Mouse (Mus musculus): Measurements from ENCODE around the gene Rpl23. TPM values are rescaled to one million over a fixed set of nuclear protein-coding genes. Genes with fewer than 3 reads are reported as not detected.
"Not testable (repeated sequence)": the region's sequence is repeated elsewhere in the genome, so short reads cannot be mapped to it uniquely, and the experiment has no call there.

The Rpl23 gene
- polyA plus RNA-seq, 1 experiment from 2014 or later: 314 TPM

DNA sequence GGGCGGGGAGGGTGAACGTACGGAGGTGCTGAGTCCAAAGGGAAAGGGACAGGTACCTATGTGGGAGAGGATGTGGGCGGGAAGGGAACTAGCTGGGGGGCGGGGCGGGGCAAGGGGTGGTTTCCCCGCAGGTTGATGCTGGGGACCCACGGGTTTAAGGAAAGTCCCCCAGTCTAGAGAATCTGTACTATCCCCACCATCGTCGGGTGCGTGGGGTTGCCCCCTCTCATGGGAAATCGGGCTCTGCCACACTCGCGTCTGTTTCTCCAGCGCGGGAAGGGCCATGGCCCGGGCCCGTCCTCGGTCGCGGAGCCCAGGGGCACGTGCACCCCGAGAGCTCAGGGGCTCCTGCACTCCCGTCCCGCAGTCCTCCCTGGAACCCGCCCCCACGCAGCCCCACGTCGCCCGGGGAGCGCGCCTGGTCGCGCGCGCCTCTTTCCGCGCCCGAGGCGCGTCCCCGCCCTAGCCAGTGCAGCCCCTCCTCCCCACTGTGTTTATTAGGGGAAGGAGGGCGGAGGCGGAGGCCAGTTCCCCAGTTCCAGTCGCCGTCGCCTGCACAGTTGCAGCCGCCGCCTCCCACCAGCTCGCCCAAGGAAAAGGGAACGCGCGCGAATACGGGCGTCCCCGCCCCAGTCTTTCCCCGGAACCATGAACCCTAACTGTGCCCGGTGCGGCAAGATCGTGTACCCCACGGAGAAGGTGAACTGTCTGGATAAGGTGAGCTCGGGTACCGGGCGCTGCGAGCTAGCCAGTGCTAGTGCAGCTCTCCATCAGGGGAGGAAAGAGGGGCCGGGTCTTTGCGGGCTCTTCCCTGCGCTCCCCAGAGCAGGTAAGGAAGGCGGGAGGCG lies 17.1 kb upstream of the Rpl23 start:
- no peaks in the 10 kb centered on the region for H3K27me3 ChIP-seq (replicated peaks)
- peak overlapping the region; percentile 96 for H3K4me3 ChIP-seq (replicated peaks)
- H3K9me3 ChIP-seq (replicated peaks): no peaks in the 10 kb centered on the region
- H3K27ac ChIP-seq (replicated peaks): peak overlapping the region; percentile 98
- H3K36me3 ChIP-seq: no peaks in the 10 kb centered on the region
- H3K4me2 ChIP-seq: peak overlapping the region; percentile 63
- under 1% methylated on average over 71 of the region's 71 CpGs for WGBS
- H3K9ac ChIP-seq (replicated peaks): peak overlapping the region; percentile 96
- peaks cover 46% of the 10 kb centered on the region for H3K4me1 ChIP-seq
- peak; percentile 89 for ATAC-seq (ENCODE audit: low FRiP score)

DNA sequence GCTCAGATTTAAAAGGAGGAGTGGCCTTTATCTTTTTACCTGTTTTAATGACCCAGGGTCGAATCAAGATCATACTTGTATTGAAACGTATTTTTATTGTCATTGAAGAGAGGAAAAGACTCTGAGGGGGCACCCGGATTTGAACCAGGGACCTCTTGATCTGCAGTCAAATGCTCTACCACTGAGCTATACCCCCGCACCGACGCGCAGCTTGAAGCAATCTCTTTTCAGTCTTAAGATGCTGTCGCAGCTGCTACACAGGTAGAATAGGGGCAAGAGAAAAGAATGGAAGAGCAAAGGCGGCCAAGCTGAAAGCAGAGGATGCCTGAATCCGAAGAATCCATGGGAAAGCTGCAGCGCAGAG lies 16.5 kb upstream of the Rpl23 start, which contains the start of gene Lasp1:
TSS of gene Lasp1 (plus strand) at position 219 of the 364 bp plus-strand sequence.
- H3K36me3 ChIP-seq: no peaks in the 10 kb centered on the region
- peak within 1 kb of the TSS; percentile 96 for H3K9ac ChIP-seq (replicated peaks)
- H3K27ac ChIP-seq (replicated peaks): peak within 1 kb of the TSS; percentile 98
- ATAC-seq (ENCODE audit: low FRiP score): peak; percentile 85
- H3K4me2 ChIP-seq: peak within 1 kb of the TSS; percentile 63
- peak within 1 kb of the TSS; percentile 96 for H3K4me3 ChIP-seq (replicated peaks)
- WGBS: under 1% methylated on average over 11 of the region's 11 CpGs
- peaks cover 40% of the 10 kb centered on the region for H3K4me1 ChIP-seq
- no peaks in the 10 kb centered on the region for H3K9me3 ChIP-seq (replicated peaks)
- no peaks in the 10 kb centered on the region for H3K27me3 ChIP-seq (replicated peaks)

DNA sequence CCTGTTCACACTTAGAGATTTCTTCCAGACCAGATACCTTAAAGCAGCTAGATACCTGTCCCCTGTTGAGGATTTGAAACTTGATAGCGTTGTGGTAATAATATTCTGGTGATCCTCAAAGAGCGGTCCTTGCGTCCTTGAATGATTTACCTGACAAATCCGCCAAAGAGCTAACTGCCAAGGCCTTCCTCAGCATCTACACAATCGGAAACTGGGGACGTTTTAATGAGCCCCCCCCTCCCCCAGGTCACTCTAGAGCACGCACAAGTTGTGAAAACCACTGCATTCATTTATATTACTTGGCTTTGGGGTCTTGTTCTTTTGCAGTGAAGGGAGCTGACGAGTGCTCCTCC lies 15.8 kb upstream of the Rpl23 start:
- WGBS: 37% methylated on average over 8 of the region's 8 CpGs
- H3K27me3 ChIP-seq (replicated peaks): no peaks in the 10 kb centered on the region
- H3K9ac ChIP-seq (replicated peaks): peak overlapping the region; percentile 42

DNA sequence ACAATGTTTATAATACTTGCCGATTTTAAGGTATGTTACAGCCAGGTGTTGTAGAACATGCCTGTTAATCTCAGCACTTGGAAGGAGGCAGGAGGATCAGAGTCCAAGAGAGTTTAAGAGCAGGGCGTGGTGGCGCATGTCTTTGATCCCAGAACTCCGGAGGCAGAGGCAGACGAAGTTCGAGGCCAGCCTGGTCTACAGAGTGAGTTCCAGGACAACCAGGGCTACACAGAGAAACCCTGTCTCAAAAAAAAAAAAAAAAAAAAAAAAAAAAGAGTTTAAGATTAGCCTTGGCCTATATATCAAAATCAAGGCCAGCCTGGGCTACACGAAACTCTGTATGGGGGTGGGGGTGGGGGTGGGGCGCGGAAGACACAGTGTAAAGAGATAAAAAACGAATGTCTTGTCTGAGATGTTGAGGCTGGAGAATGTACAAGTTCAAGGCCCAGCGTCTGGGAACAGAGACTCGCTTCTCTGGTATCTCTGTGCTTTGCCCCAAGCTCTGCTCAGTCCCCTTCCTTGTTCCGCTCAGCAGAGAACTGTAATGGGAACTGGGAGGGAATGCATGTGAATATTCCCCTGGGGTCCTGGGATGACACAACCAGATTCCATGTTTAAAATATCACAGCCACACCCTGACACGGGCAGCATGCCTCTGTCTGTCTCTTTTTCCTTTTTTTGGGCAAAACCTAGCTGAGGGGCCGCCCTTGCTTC lies 15.3 kb upstream of the Rpl23 start:
- 53% methylated on average over 15 of the region's 15 CpGs for WGBS
- H3K27ac ChIP-seq (replicated peaks): peak overlapping the region; percentile 98

More for the DNA sequence above, 15.8 kb upstream of the Rpl23 start:
- Histone ChIP-seq H3K4me3 (replicated peaks) (peak overlapping the region; percentile 96), H3K4me1 (peaks cover 36% of the 10 kb centered on the region), H3K4me2 (peak overlapping the region; percentile 63), H3K36me3 (no peaks in the 10 kb centered on the region), H3K9me3 (replicated peaks) (no peaks in the 10 kb centered on the region), H3K27ac (replicated peaks) (peak overlapping the region; percentile 98)
- ATAC-seq (ENCODE audit: low FRiP score): no peak

DNA sequence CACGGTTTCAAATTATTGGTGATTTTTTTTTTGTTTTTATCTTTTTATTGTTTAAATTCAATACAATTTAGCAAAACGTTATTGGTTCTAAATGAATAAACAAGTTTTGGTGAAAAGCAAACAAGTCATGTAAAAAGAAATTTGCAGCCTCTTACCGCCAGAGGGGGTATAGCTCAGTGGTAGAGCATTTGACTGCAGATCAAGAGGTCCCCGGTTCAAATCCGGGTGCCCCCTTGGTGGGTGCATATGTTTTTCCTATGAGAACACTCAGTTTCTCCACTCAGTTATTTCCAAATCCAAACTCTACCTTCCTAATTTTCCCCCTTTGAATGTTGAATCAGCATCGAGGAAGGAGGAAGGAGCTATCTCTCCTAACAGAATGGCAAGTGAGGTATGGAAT lies 14.7 kb upstream of the Rpl23 start:
- ATAC-seq (ENCODE audit: low FRiP score): no peak
- Histone ChIP-seq H3K4me1 (peaks cover 25% of the 10 kb centered on the region), H3K4me2 (peak overlapping the region; percentile 23; the same call in 1 of the 2 replicates), H3K27ac (replicated peaks) (no peak overlapping the region), H3K36me3 (no peaks in the 10 kb centered on the region), H3K9ac (replicated peaks) (no peak overlapping the region), H3K4me3 (replicated peaks) (no peak overlapping the region), H3K9me3 (replicated peaks) (no peaks in the 10 kb centered on the region), H3K27me3 (replicated peaks) (no peaks in the 10 kb centered on the region)
- WGBS: 3% methylated on average over 6 of the region's 6 CpGs

More for the DNA sequence above, 15.3 kb upstream of the Rpl23 start:
- peaks cover 31% of the 10 kb centered on the region for H3K4me1 ChIP-seq
- peak overlapping the region; percentile 63 for H3K4me2 ChIP-seq
- no peaks in the 10 kb centered on the region for H3K9me3 ChIP-seq (replicated peaks)
- no peaks in the 10 kb centered on the region for H3K27me3 ChIP-seq (replicated peaks)
- H3K9ac ChIP-seq (replicated peaks): no peak overlapping the region
- H3K36me3 ChIP-seq: no peaks in the 10 kb centered on the region
- peak overlapping the region; percentile 96 for H3K4me3 ChIP-seq (replicated peaks)
- no peak for ATAC-seq (ENCODE audit: low FRiP score)

DNA sequence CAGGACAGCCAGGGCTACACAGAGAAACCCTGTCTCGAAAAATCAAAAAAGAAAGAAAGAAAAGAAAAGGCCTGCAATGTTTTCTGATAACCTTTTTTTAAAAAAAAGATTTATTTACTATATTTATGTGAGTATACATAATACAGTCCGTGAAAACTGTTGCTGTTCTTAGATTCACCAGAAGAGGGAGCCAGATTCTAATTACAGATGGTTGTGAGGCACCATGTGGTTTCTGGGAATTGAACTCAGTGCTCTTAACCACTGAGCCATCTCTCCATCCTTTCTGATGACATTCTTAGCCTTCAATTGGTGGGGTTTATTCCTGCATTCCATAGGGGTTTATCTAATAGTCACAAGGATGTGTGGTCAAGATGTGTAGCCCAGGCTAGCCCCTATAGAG lies 10.9 kb upstream of the Rpl23 start:
- H3K36me3 ChIP-seq: no peaks in the 10 kb centered on the region
- peaks cover 6% of the 10 kb centered on the region for H3K4me1 ChIP-seq
- no peaks in the 10 kb centered on the region for H3K27me3 ChIP-seq (replicated peaks)
- no peaks in the 10 kb centered on the region for H3K9me3 ChIP-seq (replicated peaks)
- no peak overlapping the region for H3K9ac ChIP-seq (replicated peaks)
- ATAC-seq (ENCODE audit: low FRiP score): no peak
- no peak overlapping the region for H3K4me2 ChIP-seq
- no peak overlapping the region for H3K4me3 ChIP-seq (replicated peaks)
- 2% methylated on average over 2 of the region's 2 CpGs for WGBS
- H3K27ac ChIP-seq (replicated peaks): no peak overlapping the region

DNA sequence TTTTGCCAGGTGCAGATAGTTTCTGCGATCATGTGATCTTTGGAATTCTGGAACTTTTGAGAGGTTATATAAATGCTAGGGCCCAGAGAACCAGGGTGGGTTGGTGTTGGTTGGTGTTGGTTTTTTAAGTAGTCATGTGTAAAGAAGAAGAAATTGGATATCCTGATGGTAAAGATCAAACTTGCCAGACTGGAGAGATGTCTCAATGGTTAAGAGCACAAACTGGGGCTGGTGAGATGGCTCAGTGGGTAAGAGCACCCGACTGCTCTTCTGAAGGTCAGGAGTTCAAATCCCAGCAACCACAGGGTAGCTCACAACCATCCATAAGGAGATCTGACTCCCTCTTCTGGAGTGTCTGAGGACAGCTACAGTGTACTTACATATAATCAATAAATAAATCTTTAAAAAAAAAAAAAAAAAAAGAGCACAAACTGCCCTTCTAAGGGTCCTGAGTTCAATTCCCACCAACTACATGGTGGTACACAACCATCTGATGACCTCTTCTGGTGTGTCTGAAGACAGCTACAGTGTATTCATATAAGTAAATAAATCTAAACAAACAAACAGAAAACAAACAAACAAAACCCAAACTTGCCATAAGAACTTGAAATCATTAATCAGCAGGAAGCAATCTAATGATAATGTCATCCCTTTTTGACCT lies 8.7 kb upstream of the Rpl23 start:
- not testable (repeated sequence) for H3K4me2 ChIP-seq; ATAC-seq (ENCODE audit: low FRiP score); H3K36me3 ChIP-seq; H3K9me3 ChIP-seq (replicated peaks); H3K4me3 ChIP-seq (replicated peaks); H3K4me1 ChIP-seq; H3K27ac ChIP-seq (replicated peaks); H3K9ac ChIP-seq (replicated peaks); H3K27me3 ChIP-seq (replicated peaks)
- WGBS: 83% methylated on average over 2 of the region's 2 CpGs

DNA sequence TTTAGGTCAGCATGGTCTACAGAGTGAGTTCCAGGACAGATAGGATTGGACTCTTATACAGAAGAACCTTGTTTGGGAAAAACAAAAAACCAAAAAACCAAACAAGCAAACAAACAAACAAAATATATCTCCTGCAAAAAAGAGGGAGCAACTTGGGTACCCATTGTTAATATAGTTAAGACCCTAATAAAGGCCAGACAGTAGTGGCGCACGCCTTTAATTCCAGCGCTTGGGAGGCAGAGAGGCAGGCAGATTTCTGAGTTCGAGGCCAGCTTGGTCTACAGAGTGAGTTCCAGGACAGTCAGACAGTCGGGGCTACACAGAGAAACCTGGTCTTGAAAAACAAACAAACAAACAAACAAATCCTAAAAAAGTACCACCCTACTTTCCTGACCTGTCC lies 7.5 kb upstream of the Rpl23 start:
- Histone ChIP-seq H3K36me3 (no peaks in the 10 kb centered on the region), H3K4me1 (no peaks in the 10 kb centered on the region), H3K9me3 (replicated peaks) (no peaks in the 10 kb centered on the region), H3K4me2 (no peak overlapping the region), H3K27ac (replicated peaks) (no peak overlapping the region), H3K4me3 (replicated peaks) (no peak overlapping the region), H3K9ac (replicated peaks) (no peak overlapping the region), H3K27me3 (replicated peaks) (no peaks in the 10 kb centered on the region)
- WGBS: 87% methylated on average over 5 of the region's 5 CpGs
- ATAC-seq (ENCODE audit: low FRiP score): no peak

DNA sequence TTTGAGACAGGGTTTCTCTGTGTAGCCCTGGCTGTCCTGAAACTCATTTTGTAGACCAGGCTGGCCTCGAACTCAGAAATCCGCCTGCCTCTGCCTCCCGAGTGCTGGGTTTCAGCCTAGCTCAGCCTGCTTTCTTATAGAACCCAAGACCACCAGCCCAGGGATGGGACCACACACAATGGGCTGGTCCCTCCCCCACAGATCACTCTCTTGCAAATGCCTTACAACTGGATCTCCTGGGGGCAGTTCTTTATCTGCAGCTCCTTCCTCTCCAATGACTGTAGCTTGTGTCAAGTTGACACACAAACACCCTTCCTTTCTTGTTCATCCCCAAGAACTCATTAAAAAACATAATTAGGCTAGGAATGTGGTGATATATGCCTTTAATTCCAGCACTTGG lies 5.7 kb upstream of the Rpl23 start:
- Histone ChIP-seq H3K4me3 (replicated peaks) (no peak overlapping the region), H3K4me2 (no peak overlapping the region), H3K27me3 (replicated peaks) (no peaks in the 10 kb centered on the region), H3K36me3 (no peaks in the 10 kb centered on the region), H3K4me1 (peaks cover 5% of the 10 kb centered on the region), H3K9me3 (replicated peaks) (no peaks in the 10 kb centered on the region), H3K27ac (replicated peaks) (no peak overlapping the region), H3K9ac (replicated peaks) (no peak overlapping the region)
- ATAC-seq (ENCODE audit: low FRiP score): no peak
- WGBS: 94% methylated on average over 3 of the region's 3 CpGs

DNA sequence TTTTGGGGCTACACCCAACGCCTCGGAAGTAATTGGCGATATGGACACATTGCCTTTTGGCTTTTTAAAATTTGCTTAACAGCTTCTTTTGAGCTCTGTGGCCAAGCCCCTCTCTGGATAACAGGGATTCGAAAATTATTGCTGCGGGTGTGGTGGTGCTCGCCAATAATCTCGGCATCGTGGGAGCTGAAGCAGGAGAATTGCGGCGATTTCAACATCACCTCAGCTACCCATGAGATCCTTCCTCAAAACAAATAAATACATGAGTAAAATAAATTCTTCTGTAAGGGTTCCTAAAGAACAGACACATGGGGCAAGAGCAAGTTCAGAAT lies 293 bp upstream of the Rpl23 start:
- no peaks in the 10 kb centered on the region for H3K27me3 ChIP-seq (replicated peaks)

DNA sequence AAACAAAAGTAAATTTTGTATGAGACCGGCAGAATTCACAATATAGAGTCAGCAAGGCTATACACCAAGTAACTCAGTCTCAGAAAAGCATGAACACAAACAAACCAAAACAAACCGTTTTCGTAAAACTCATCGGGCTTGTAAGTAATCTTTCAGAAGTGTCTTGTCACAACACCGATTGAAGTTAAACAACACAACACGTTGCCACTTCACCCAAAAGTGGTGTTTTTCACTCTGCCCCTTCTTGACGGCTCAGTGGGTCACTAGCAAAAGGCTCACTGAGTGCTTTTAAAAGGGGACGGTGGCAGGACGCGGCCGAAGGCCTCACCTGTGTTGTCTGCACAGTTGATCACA lies 782 bp downstream of the Rpl23 start:
- H3K27me3 ChIP-seq (replicated peaks): no peaks in the 10 kb centered on the region
- no peaks in the 10 kb centered on the region for H3K9me3 ChIP-seq (replicated peaks)
- H3K9ac ChIP-seq (replicated peaks): peak overlapping the region; percentile 98
- peak overlapping the region; percentile 96 for H3K27ac ChIP-seq (replicated peaks)
- peaks cover 42% of the 10 kb centered on the region for H3K36me3 ChIP-seq
- H3K4me1 ChIP-seq: peaks cover 32% of the 10 kb centered on the region
- H3K4me2 ChIP-seq: peak overlapping the region; percentile 71
- peak overlapping the region; percentile 96 for H3K4me3 ChIP-seq (replicated peaks)
- ATAC-seq (ENCODE audit: low FRiP score): no peak
- 3% methylated on average over 11 of the region's 11 CpGs for WGBS

More for the DNA sequence above, 293 bp upstream of the Rpl23 start:
- WGBS: under 1% methylated on average over 10 of the region's 10 CpGs
- Histone ChIP-seq H3K27ac (replicated peaks) (peak overlapping the region; percentile 96), H3K9ac (replicated peaks) (peak overlapping the region; percentile 98), H3K4me1 (peaks cover 32% of the 10 kb centered on the region), H3K36me3 (peaks cover 31% of the 10 kb centered on the region), H3K4me3 (replicated peaks) (peak overlapping the region; percentile 96), H3K9me3 (replicated peaks) (no peaks in the 10 kb centered on the region), H3K4me2 (peak overlapping the region; percentile 71)
- peak; percentile 55; the same call in 1 of the 2 replicates for ATAC-seq (ENCODE audit: low FRiP score)
